Mouse (Mus musculus) limb, embryonic 13.5 days (tissue): ENCODE data around the gene Gstt2. TPM values are rescaled to one million over a fixed set of nuclear protein-coding genes. Genes with fewer than 3 reads are reported as not detected.
A peak's percentile ranks its signal among the peaks of the same experiment; 100 is the strongest.
"Not testable (repeated sequence)": the region's sequence is repeated elsewhere in the genome, so short reads cannot be mapped to it uniquely, and the experiment has no call there.

Source experiments
- ATAC-seq: fragments of 200-750 bp; cut with Nextera tagmentation; 2 replicates; pipeline ENCODE4 v1.8.0; 2017; ENCODE audit warnings: low read depth, moderate number of reproducible peaks, moderate TSS enrichment; ENCODE audit not compliant: low FRiP score
- H3K27ac ChIP-seq: fragments of 300-500 bp; sonication (generic); 2 replicates; pipeline ENCODE4 v1.5.1; 2015; ENCODE audit warnings: inconsistent platforms, mild to moderate bottlenecking, moderate library complexity
- H3K27me3 ChIP-seq: fragments of 300-500 bp; sonication (generic); 2 replicates; pipeline ENCODE4 v1.6.1; 2015; ENCODE audit warnings: mild to moderate bottlenecking, inconsistent platforms
- H3K36me3 ChIP-seq: fragments of 300-500 bp; sonication (generic); 2 replicates; pipeline ENCODE4 v1.6.1; 2015; ENCODE audit warnings: inconsistent platforms, mild to moderate bottlenecking, moderate library complexity
- H3K4me1 ChIP-seq: fragments of 300-500 bp; sonication (generic); 2 replicates; pipeline ENCODE4 v1.6.1; 2015; ENCODE audit warnings: inconsistent platforms
- H3K4me2 ChIP-seq: fragments of 300-500 bp; sonication (generic); replicated peaks from 2 replicates; pipeline ENCODE4 v1.6.1; 2015; ENCODE audit warnings: inconsistent platforms, mild to moderate bottlenecking, moderate library complexity
- H3K4me3 ChIP-seq: fragments of 300-500 bp; sonication (generic); 2 replicates; pipeline ENCODE4 v1.5.1; 2015; ENCODE audit warnings: moderate library complexity, mild to moderate bottlenecking, inconsistent platforms
- H3K9ac ChIP-seq: fragments of 300-500 bp; sonication (generic); 2 replicates; pipeline ENCODE4 v1.6.1; 2015; ENCODE audit warnings: mild to moderate bottlenecking, inconsistent platforms
- H3K9me3 ChIP-seq: fragments of 300-500 bp; sonication (generic); 2 replicates; pipeline ENCODE4 v1.6.1; 2016; ENCODE audit warnings: inconsistent platforms
- WGBS: fragments of 180-500 bp; shearing (Covaris S2); methylation state at CpG from one replicate; pipeline ENCODE4 v1.1.7; 2015; 5-methylcytosine and 5-hydroxymethylcytosine counted together
- polyA plus RNA-seq: library from polyadenylated mRNA; unstranded; fragments of >200 nt; fragmentation: Nextera tagmentation; extraction: Ambion mirVana; gene quantifications from 2 replicates; pipeline ENCODE4 v1.2.1, GENCODE M21; 2015

The Gstt2 gene
- polyA plus RNA-seq, 1 experiment from 2014 or later = 12.7 TPM

GRCm38 (mm10) chr10:75872025-75872914 lies 35.0 kb upstream of the Gstt2 start:
- Histone ChIP-seq H3K4me2 (peak overlapping the region; percentile 69), H3K4me1 (peaks cover 10% of the 10 kb centered on the region), H3K27me3 (no peaks in the 10 kb centered on the region), H3K9me3 (no peaks in the 10 kb centered on the region), H3K9ac (peak overlapping the region; percentile 58; the same call in 1 of the 2 replicates), H3K4me3 (peak overlapping the region; percentile 38), H3K36me3 (no peaks in the 10 kb centered on the region), H3K27ac (no peak overlapping the region)
- ATAC-seq = no peak
- 41% methylated on average over 10 of the region's 10 CpGs for WGBS

- Histone ChIP-seq H3K9me3 (no peaks in the 10 kb centered on the region), H3K9ac (no peak overlapping the region), H3K27me3 (no peaks in the 10 kb centered on the region), H3K4me2 (no peak overlapping the region), H3K4me3 (no peak overlapping the region), H3K36me3 (peaks cover 19% of the 10 kb centered on the region), H3K4me1 (peaks cover 19% of the 10 kb centered on the region), H3K27ac (no peak overlapping the region)
- WGBS = 82% methylated on average over 5 of the region's 5 CpGs
- ATAC-seq = no peak
Measured at GRCm38 (mm10) chr10:75861587-75861986, 24.4 kb upstream of the Gstt2 start.

GRCm38 (mm10) chr10:75860746-75861145 lies 23.5 kb upstream of the Gstt2 start:
- H3K36me3 ChIP-seq = peaks cover 21% of the 10 kb centered on the region
- no peak for ATAC-seq
- peaks cover 19% of the 10 kb centered on the region for H3K4me1 ChIP-seq
- H3K4me2 ChIP-seq = peak overlapping the region; percentile 85
- peak overlapping the region; percentile 78; the same call in 1 of the 2 replicates for H3K4me3 ChIP-seq
- no peaks in the 10 kb centered on the region for H3K9me3 ChIP-seq
- peak overlapping the region; percentile 9; the same call in 1 of the 2 replicates for H3K9ac ChIP-seq
- WGBS = 37% methylated on average over 7 of the region's 7 CpGs
- no peaks in the 10 kb centered on the region for H3K27me3 ChIP-seq
- H3K27ac ChIP-seq = peak overlapping the region; percentile 95; the same call in 1 of the 2 replicates

GRCm38 (mm10) chr10:75859786-75860470 lies 22.7 kb upstream of the Gstt2 start, which contains the start of gene Mif:
Gene Mif, minus strand, starts transcription at chr10:75860240.
- H3K4me3 ChIP-seq = peak within 1 kb of the TSS; percentile 78
- peaks cover 21% of the 10 kb centered on the region for H3K36me3 ChIP-seq
- not testable (repeated sequence) for H3K9me3 ChIP-seq, H3K27me3 ChIP-seq
- WGBS = under 1% methylated on average over 46 of the region's 46 CpGs
- H3K4me1 ChIP-seq = peaks cover 19% of the 10 kb centered on the region
- H3K4me2 ChIP-seq = peak within 1 kb of the TSS; percentile 85
- ATAC-seq = peak; percentile 97
- H3K27ac ChIP-seq = peak within 1 kb of the TSS; percentile 95
- peak within 1 kb of the TSS; percentile 89 for H3K9ac ChIP-seq

GRCm38 (mm10) chr10:75859107-75859746 lies 22.0 kb upstream of the Gstt2 start:
- Histone ChIP-seq H3K4me3 (peak overlapping the region; percentile 78), H3K4me2 (peak overlapping the region; percentile 85), H3K27me3 (no peaks in the 10 kb centered on the region), H3K36me3 (peaks cover 21% of the 10 kb centered on the region), H3K9ac (peak overlapping the region; percentile 89), H3K4me1 (peaks cover 19% of the 10 kb centered on the region), H3K27ac (peak overlapping the region; percentile 95), H3K9me3 (no peaks in the 10 kb centered on the region)
- WGBS = 2% methylated on average over 27 of the region's 27 CpGs
- ATAC-seq = peak; percentile 71

- Histone ChIP-seq H3K27me3 (no peaks in the 10 kb centered on the region), H3K4me3 (no peak overlapping the region), H3K9ac (no peak overlapping the region), H3K36me3 (peaks cover 21% of the 10 kb centered on the region), H3K9me3 (no peaks in the 10 kb centered on the region), H3K4me1 (peaks cover 19% of the 10 kb centered on the region), H3K27ac (no peak overlapping the region), H3K4me2 (peak overlapping the region; percentile 85; the same call in 1 of the 2 replicates)
- ATAC-seq = no peak
- 95% methylated on average over 4 of the region's 4 CpGs for WGBS
Measured at GRCm38 (mm10) chr10:75857598-75857997, 20.4 kb upstream of the Gstt2 start.

- peaks cover 21% of the 10 kb centered on the region for H3K36me3 ChIP-seq
- WGBS = 80% methylated on average over 3 of the region's 3 CpGs
- H3K4me3 ChIP-seq = no peak overlapping the region
Measured at GRCm38 (mm10) chr10:75856976-75857375, 19.8 kb upstream of the Gstt2 start.

GRCm38 (mm10) chr10:75856155-75856907 lies 19.1 kb upstream of the Gstt2 start:
- WGBS = 81% methylated on average over 11 of the region's 11 CpGs
- no peak overlapping the region for H3K27ac ChIP-seq
- no peak for ATAC-seq
- H3K9ac ChIP-seq = no peak overlapping the region
- no peaks in the 10 kb centered on the region for H3K9me3 ChIP-seq
- H3K4me1 ChIP-seq = peaks cover 25% of the 10 kb centered on the region
- no peak overlapping the region for H3K4me3 ChIP-seq
- H3K36me3 ChIP-seq = peaks cover 21% of the 10 kb centered on the region
- no peak overlapping the region for H3K4me2 ChIP-seq
- H3K27me3 ChIP-seq = no peaks in the 10 kb centered on the region

More at GRCm38 (mm10) chr10:75856976-75857375, 19.8 kb upstream of the Gstt2 start:
- peaks cover 19% of the 10 kb centered on the region for H3K4me1 ChIP-seq
- no peaks in the 10 kb centered on the region for H3K9me3 ChIP-seq
- ATAC-seq = no peak
- no peak overlapping the region for H3K27ac ChIP-seq
- H3K27me3 ChIP-seq = no peaks in the 10 kb centered on the region
- H3K9ac ChIP-seq = no peak overlapping the region
- H3K4me2 ChIP-seq = no peak overlapping the region

GRCm38 (mm10) chr10:75855416-75855981 lies 18.3 kb upstream of the Gstt2 start:
- no peak overlapping the region for H3K9ac ChIP-seq
- ATAC-seq = no peak
- H3K27me3 ChIP-seq = no peaks in the 10 kb centered on the region
- peaks cover 26% of the 10 kb centered on the region for H3K4me1 ChIP-seq
- H3K4me2 ChIP-seq = no peak overlapping the region
- H3K27ac ChIP-seq = no peak overlapping the region
- H3K4me3 ChIP-seq = no peak overlapping the region
- H3K36me3 ChIP-seq = peaks cover 21% of the 10 kb centered on the region
- H3K9me3 ChIP-seq = no peaks in the 10 kb centered on the region
- 90% methylated on average over 15 of the region's 15 CpGs for WGBS

- H3K36me3 ChIP-seq = peaks cover 21% of the 10 kb centered on the region
- no peak overlapping the region for H3K9ac ChIP-seq
- no peak for ATAC-seq
- no peak overlapping the region for H3K4me2 ChIP-seq
- H3K4me3 ChIP-seq = no peak overlapping the region
- H3K9me3 ChIP-seq = no peaks in the 10 kb centered on the region
- H3K27me3 ChIP-seq = no peaks in the 10 kb centered on the region
- WGBS = 84% methylated on average over 6 of the region's 6 CpGs
- no peak overlapping the region for H3K27ac ChIP-seq
- peaks cover 25% of the 10 kb centered on the region for H3K4me1 ChIP-seq
Measured at GRCm38 (mm10) chr10:75854791-75855190, 17.6 kb upstream of the Gstt2 start.

GRCm38 (mm10) chr10:75854096-75854495 lies 16.9 kb upstream of the Gstt2 start:
- no peaks in the 10 kb centered on the region for H3K9me3 ChIP-seq
- no peak overlapping the region for H3K27ac ChIP-seq
- no peak for ATAC-seq
- H3K27me3 ChIP-seq = no peaks in the 10 kb centered on the region
- H3K4me3 ChIP-seq = no peak overlapping the region
- H3K36me3 ChIP-seq = peaks cover 21% of the 10 kb centered on the region
- H3K4me1 ChIP-seq = peaks cover 24% of the 10 kb centered on the region
- H3K9ac ChIP-seq = no peak overlapping the region
- 54% methylated on average over 5 of the region's 5 CpGs for WGBS
- H3K4me2 ChIP-seq = no peak overlapping the region
